Mouse (Mus musculus): ENCODE measurements around the gene Cdhr3.

Cdhr3 gene

GRCm38 (mm10) chr12:33092775-33093174 is at the start of gene Cdhr3:
Cdhr3 (minus strand) TSS chr12:33092875.
- DNase-seq (ENCODE audit: extremely low read depth, low read depth, low spot score) = no peak

DNA sequence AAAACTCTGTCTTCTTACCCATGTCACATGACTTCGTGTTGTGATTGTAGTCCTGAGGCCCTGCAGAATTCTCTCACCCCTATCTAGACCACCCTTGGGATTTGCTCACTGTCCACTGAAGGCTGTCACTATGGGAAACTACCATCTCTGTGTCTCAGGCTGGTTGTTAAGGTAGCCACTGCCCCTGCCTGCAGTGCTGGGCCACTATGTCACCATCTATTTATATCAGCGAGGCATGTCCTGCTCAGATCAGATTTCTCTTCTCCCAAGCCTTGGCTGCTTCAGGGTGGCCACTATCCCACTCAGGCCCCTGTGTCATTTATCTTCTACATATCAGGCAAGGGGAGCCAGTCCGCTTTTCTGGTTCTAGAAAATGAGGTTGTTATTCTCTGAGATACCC is 46.4 kb upstream of the Cdhr3 start:
- no peak for DNase-seq (ENCODE audit: extremely low read depth, low read depth, low spot score)

- no peak for DNase-seq (ENCODE audit: extremely low read depth, low read depth, low spot score)
Observed at GRCm38 (mm10) chr12:33137857-33138256, 45.2 kb upstream of the Cdhr3 start.

DNA sequence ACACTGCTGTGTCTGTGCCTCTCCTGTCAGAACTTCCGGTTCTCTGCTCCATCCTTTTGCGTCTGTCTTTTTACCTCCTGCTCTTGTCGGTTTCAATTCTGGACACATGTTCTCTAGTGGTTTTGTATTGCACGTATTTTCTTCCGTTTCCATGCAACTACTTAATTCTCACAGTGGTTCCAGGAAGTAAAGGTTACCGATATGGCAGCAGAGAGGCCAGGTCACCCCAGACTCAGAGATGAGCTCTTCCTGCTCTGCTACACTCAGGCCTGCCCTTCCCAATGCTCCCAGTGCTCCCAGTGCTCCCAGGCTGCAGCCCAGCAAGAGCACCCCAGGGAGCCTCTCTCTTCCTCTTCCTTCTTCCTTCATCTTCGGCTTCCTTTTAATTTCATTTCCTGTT is 39.1 kb upstream of the Cdhr3 start:
- DNase-seq (ENCODE audit: extremely low read depth, low read depth, low spot score) = no peak

DNA sequence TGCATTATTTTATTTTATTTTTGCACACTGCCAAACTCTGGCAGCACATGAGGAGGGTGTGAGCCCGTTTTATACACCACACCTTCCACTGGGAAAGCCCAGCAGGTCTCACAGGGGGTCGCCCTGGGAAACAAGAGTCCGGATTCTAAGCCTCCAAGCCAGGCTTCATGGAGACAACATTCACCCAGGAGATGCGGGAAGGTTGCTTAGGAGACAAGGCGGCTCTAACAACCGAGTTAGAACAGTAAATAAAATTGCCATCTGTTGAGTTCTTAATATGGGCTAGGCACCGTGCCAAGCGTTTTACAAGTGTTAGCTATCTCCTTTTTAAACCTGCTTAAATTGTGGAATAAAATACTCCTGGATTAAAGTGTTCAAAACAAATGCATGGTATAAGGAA is 37.7 kb upstream of the Cdhr3 start:
- no peak for DNase-seq (ENCODE audit: extremely low read depth, low read depth, low spot score)

- DNase-seq (ENCODE audit: extremely low read depth, low read depth, low spot score) = no peak
Observed at GRCm38 (mm10) chr12:33129410-33129809, 36.7 kb upstream of the Cdhr3 start.

DNA sequence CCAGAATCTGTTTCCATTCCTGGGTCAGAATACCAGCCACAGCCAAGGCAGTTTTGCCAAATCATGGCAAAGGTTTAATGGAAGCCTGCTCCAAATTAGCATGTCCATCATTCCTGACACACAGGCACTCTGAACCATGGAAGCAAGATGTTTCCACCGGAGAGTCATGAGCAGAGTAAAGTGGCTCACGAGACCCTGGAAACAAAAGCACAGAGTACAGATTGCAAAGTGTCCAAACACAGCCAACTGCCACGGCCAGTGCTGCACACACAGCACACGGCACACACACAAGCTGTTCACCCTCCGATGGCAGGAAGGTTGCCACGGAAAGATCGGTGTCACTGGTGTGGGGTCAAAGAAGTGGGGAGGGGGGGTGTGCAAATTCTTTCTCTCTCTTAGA is 36.0 kb upstream of the Cdhr3 start:
- DNase-seq (ENCODE audit: extremely low read depth, low read depth, low spot score) = no peak

GRCm38 (mm10) chr12:33128121-33128520 is 35.4 kb upstream of the Cdhr3 start:
- DNase-seq (ENCODE audit: extremely low read depth, low read depth, low spot score) = no peak

DNA sequence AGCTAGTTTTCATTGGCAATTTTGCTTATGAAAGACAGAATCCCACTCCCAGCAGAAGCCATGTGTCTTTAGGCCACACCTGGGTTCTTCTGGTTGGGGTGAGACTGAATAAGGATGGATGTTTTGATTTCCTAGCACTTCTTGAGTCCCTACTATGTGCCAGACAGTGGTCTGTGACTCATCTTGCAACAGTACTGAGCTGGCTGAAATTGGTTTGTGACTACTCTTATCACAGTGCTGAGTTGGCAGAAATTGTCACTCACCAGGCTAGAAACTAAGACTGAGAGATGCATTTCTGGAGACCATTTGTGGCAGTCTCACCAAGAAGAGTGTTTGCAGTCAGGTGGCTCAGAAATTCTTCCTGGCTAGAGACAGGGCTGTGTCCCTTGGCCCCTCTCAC is 33.6 kb upstream of the Cdhr3 start:
- DNase-seq (ENCODE audit: extremely low read depth, low read depth, low spot score) = no peak

- no peak for DNase-seq (ENCODE audit: extremely low read depth, low read depth, low spot score)
Observed at GRCm38 (mm10) chr12:33125594-33126227, 33.0 kb upstream of the Cdhr3 start.

GRCm38 (mm10) chr12:33118624-33119301 is 26.1 kb upstream of the Cdhr3 start:
- no peak for DNase-seq (ENCODE audit: extremely low read depth, low read depth, low spot score)

DNA sequence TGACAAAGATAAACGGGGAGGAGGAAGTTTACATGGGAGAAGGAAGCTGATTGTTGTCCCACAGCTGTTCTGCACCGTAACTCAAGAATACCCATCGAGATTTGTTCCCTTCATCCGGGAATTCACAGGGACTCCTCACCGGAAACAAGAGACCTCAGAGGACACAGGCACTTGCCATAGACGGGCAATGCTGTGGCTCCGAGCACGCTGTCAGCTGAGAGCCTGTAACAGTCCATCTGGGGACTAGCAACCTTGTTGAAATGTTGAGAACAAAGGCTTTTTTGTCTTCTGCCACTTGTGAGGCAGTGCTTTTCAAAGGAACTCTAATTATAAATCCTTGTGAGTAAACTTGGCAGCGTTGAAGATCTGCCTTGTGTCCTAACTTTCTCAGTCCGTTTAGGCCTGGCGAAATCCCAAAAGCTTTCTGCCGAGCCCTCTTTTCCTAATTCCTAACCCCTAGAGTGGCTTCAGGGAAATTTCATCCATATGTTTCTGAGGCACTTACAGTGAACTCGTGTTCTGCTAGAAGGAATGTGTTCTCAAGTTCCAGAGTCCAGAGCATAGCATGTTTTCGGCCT is 18.3 kb upstream of the Cdhr3 start:
- no peak for DNase-seq (ENCODE audit: extremely low read depth, low read depth, low spot score)

GRCm38 (mm10) chr12:33109531-33109930 is 16.9 kb upstream of the Cdhr3 start:
- DNase-seq (ENCODE audit: extremely low read depth, low read depth, low spot score) = no peak

- no peak for DNase-seq (ENCODE audit: extremely low read depth, low read depth, low spot score)
Observed at GRCm38 (mm10) chr12:33106438-33107167, 13.9 kb upstream of the Cdhr3 start.

DNA sequence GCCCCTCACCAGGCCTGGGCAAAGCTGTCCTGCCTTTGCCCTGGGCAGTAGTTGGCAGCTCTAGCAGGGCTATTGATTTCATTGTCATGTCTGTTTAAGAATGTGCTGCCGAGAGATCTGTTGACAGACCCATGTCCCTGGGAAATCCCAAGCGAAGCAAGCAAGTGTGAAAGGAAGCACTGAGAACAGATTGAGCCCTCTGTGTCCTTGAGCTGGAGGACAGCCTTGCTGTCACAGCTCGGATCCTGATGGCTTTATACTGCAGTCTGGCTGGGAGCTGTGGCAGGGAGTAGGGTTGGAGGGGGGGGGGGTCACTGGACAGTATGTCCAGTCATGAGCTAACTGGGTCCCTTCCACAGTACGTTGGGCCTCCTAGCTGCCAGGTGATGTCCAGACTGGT is 13.0 kb upstream of the Cdhr3 start:
- DNase-seq (ENCODE audit: extremely low read depth, low read depth, low spot score) = no peak

DNA sequence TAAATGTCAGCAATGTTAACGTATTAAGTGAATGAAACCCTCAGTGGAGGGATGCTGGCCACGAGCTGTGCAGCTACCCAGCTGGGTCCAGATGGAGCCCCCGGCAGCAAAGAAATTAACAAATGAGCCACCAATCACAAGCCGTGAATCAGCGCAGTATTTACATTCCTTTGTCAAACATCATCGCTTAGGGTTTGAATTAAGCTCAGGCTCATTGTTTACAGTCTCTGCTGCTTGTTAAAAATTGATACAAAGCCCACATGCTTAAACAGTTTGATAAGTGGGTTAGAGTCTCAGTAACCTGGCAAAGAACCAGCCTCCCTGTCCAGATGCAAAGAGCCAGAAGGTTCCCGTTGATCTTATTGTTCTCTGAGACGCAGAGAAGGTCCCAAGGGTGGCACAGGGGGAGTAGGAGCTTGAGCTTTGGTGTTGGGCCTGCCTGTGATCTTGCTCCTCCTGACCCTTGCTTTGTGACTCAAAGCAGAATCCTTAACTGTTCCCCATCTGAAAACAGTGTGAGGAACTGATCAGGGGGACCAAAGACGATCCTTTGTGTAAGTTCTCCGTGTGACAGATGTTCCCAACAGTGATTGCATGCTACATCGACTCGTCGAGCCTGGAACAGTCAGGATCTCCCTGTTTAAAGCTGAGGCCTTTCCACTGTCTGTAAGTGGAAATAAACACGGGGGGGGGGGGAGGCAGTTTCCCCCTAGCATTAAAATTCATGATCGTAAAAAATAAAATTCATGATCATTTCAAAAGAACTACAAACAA is 9.9 kb upstream of the Cdhr3 start:
- no peak for DNase-seq (ENCODE audit: extremely low read depth, low read depth, low spot score)

GRCm38 (mm10) chr12:33101627-33102026 is 9.0 kb upstream of the Cdhr3 start:
- DNase-seq (ENCODE audit: extremely low read depth, low read depth, low spot score) = no peak

- no peak for DNase-seq (ENCODE audit: extremely low read depth, low read depth, low spot score)
Observed at GRCm38 (mm10) chr12:33096017-33096416, 3.3 kb upstream of the Cdhr3 start.

DNA sequence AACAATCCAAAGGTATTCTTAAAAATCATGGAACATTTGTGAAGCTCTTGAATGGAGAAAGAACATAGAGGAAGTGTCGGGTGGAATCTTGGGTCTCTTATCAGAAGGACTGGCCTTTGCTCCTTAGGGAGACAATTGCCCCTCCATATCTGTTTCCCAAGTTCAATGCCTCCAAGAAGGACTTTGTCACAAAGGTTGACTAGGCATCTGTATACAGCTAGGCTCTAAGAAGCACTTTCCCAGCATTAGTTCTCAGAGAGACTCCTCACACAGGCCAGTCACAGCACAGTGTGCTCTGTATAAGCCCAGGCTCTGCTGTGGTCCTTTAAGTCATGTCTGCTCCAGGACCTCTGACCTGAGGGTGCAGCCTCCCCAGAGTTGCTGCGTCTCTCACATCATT is 479 bp downstream of the Cdhr3 start:
- no peak for DNase-seq (ENCODE audit: extremely low read depth, low read depth, low spot score)

GRCm38 (mm10) chr12:33086151-33086550 is 6.5 kb downstream of the Cdhr3 start:
- no peak for DNase-seq (ENCODE audit: extremely low read depth, low read depth, low spot score)

DNA sequence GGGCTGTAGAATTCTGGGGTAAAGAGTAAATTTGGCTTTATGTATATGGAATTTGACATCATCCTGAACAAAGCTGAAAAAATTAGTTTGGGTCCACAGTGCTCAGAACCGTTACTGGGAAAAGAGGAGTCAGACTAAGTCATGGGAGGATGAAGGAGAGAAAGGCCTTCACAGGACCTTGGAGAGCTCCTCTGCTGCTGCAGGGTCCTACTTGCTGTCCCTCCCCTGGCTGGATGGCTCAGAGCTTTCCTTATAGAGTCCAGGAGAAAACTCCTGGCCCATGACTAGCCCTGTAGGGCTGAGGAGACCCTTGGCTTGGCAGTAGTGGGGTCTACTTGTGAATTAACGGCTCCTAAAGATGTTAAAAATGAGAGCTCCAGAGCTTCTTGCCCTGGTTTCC is 8.0 kb downstream of the Cdhr3 start:
- DNase-seq (ENCODE audit: extremely low read depth, low read depth, low spot score) = no peak
